Mouse (Mus musculus): ENCODE data around the gene Cradd.
A peak's percentile ranks its signal among the peaks of the same experiment; 100 is the strongest.

The Cradd gene

DNA sequence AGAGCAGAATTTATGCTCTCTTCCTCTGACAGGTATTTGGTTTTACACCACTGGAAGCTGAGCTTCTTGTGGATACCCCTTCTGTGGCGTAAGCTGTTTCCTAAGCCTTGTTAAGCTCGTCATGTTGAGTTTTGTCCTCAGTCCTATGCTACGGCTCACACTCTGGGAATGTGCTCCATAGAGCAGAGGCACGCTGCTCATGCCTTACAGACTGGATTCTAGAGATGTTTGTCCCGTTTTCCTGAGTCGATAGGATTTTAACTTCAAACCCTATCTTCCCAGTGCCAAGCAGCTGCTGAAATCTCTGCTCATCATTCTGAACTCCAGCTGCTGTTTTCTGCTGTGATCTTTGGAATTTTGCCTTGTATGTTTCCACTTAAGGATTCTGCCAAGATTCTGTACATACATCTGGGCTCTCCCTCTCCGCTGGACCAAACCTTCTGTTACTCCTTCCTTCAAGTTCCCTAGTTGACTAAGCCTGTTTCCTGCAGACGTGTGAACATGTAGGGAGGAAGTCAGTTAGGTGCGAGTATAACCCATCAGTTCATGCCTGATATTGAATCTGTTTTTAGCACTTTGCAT, 164.2 kb downstream of the Cradd start:
- no peak for DNase-seq (ENCODE audit: low spot score)

DNA sequence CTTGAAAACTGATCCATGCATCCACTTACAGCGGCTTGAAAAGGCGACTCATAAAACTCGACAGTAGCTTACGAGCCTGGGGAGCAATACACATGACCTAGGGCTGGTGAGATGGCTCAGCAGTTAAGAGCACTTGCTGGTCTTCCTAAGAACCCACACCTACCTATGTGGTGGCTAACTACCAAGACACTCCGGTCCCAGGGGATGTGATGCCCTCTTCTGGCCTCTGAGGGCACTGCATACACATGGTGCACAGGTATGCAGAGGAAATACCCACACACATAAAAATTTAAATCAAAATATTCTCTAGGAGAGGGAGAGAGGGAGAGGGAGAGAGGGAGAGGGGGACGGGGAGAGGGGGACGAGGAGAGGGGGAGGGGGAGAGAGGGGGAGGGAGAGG, 167.5 kb downstream of the Cradd start:
- DNase-seq (ENCODE audit: low spot score): no peak

DNA sequence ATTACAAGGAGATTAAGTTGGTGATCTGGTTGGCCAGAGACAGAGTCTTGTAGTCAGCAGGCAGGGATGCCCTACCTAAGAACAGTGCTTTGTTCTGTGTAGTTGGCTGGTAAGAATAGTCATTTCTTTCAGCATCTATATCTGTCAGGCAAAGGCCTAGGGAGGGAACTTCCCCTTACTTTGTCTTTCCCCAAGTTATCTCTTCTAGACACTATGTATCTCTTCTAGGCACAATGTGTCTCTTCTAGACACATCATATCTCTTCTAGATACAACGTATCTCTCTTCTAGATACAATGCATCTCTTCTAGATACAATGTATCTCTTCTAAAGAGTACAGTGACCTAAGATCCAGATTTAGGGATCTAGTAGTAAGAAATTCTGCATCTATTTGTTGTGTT, 169.3 kb downstream of the Cradd start:
- DNase-seq (ENCODE audit: low spot score): no peak

- no peak for DNase-seq (ENCODE audit: low spot score)
Measured at GRCm38 (mm10) chr10:95153224-95153623, 170.7 kb downstream of the Cradd start.

GRCm38 (mm10) chr10:95152503-95152989, 171.4 kb downstream of the Cradd start:
- peak; percentile 31 for DNase-seq (ENCODE audit: low spot score)

GRCm38 (mm10) chr10:95151012-95151768, 172.7 kb downstream of the Cradd start:
- DNase-seq (ENCODE audit: low spot score): peak; percentile 57

DNA sequence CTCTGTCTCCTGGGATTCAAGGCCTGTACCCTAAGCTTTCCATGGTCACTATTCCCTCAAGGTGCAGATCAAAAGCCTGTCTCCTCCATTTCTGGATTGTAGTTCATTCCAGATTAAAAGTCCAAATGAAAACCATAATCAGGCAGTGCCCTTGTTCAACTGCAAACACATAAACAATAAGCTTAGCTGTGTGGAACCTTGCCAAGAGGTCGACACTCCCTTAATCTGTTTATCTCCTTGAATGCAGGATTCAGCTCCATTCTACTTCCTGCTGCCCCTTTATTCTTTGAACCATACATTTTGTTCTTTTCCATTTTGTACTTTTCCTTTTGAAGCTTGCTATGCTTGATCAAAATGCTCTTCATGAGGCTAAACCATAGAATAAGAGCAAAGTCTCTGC, 174.3 kb downstream of the Cradd start:
- DNase-seq (ENCODE audit: low spot score): no peak

DNA sequence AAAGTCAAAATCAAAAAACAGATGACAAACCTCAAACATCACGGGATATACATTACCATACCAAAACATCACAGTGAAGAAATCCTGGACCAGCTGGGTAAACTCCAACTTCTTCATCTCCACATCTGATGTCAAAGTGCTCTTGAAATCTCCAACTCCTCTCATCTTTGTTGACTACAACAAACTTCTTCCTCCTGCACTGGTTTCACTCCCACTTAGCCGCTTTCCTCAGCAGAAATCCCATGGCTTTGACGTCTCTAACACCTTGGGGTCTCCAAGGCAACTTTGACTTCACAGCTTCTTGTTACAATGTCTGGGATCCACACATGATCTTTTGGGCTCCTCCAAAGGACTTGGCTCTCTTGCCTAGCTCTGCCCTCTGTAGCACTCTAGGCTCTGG, 175.3 kb downstream of the Cradd start:
- DNase-seq (ENCODE audit: low spot score): no peak

- DNase-seq (ENCODE audit: low spot score): no peak
Measured at GRCm38 (mm10) chr10:95147136-95147901, 176.6 kb downstream of the Cradd start.

DNA sequence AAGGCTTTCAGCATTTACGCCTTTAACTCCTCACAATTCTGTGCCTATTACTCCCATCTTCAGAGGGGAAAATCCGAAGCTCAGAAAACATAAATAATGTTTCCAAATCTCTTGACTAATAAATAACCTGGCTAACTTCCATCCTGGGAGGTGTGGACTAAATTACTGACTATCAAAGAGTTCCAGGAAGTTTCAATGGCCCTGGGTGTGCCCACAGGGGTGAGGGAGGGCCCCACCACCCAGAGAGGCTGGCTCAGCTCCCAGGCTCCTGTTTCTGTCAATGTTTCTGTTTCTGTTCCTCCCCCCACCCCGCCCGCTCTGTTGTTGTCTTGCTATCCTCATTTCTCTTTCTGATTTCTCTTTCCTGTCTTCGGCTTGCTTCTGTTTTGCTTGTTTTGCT, 177.4 kb downstream of the Cradd start:
- peak; percentile 75 for DNase-seq (ENCODE audit: low spot score)

- DNase-seq (ENCODE audit: low spot score): peak; percentile 67
Measured at GRCm38 (mm10) chr10:95145204-95145926, 178.6 kb downstream of the Cradd start.

DNA sequence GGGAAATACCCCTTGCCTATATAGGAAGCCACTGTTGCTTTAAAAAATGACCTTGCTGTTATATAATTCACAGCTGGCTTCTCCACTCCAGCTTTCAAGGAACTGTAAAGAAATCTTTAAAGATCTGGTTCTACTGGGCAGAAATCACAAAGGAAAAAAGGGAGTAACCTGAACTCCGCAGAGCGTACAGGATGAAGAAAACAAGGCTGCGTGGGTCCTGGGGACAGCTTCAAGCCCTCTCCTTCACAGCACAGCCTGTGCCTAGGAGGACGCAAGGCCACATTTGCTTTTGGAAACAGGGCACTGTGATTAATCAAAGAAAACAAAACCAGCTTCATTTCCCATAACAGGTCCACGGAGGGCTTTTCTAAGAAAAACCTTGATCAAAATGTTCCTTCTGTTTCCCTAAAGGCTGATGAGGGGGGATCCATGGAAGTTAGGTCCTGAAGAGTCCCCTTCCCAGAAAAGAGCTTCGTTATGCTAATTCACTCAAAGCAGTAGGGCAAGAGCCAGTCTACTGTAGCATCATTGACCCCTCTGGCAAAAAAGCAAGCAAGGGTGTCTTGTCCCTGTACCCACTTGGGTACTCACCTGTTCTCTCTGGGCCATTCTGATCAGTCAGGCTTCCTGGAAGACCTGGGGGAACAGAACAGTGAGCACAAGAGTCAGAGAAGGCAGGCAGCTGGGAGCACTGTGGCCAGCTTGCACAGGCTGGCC, 179.4 kb downstream of the Cradd start:
- no peak for DNase-seq (ENCODE audit: low spot score)

- DNase-seq (ENCODE audit: low spot score): no peak
Measured at GRCm38 (mm10) chr10:95143446-95144114, 180.4 kb downstream of the Cradd start.

DNA sequence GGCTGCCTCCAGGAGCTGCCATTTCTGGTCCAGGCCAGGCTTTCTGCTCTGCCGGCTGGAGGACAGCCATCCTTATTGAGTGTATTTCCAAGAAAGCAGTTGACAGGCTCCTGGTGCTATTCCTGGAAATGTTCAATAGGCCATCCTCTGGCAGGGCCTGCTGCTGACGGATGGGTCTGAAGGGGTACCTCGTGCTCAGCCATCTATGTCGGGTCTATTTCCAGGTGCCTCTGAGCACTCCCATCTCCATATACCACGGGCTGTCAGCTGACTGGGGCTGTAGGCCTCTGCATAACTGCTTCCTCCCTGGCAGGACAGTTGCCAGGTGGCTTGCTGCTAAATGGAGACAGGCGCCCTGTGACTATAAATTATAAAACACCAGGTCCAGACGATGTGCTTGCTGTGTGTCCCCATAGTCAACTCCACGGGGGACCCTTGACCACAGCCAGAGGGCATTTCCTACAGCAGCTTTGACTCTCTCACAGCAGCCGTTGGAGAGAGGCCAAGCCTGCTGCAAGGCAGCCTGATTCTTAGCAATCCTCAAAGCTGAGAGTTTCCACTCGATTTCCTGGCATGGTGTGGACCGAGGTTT, 181.0 kb downstream of the Cradd start:
- peak; percentile 66 for DNase-seq (ENCODE audit: low spot score)

GRCm38 (mm10) chr10:95141075-95141474, 182.9 kb downstream of the Cradd start:
- no peak for DNase-seq (ENCODE audit: low spot score)

GRCm38 (mm10) chr10:95140191-95140590, 183.7 kb downstream of the Cradd start:
- no peak for DNase-seq (ENCODE audit: low spot score)

- peak; percentile 43 for DNase-seq (ENCODE audit: low spot score)
Measured at GRCm38 (mm10) chr10:95139645-95140044, 184.3 kb downstream of the Cradd start.

- DNase-seq (ENCODE audit: low spot score): no peak
Measured at GRCm38 (mm10) chr10:95133057-95133456, 190.9 kb downstream of the Cradd start.

All from lung, postnatal 25 days (tissue).